Mouse (Mus musculus) mouse trophoblast stem cell (cell line): Measurements from ENCODE around the gene Rab34.
"Not testable (repeated sequence)": the region's sequence is repeated elsewhere in the genome, so short reads cannot be mapped to it uniquely, and the experiment has no call there.

Source experiments
- in situ Hi-C, 2 experiments: fragments of 300-500 bp; cut with MseI, MboI; formaldehyde crosslinking; loops; 2 replicates in 1 of 2; 3 replicates in 1 of 2; pipeline ENCODE4 v1.15.1; 2025

Gene Rab34

GRCm38 (mm10) chr11:78180081-78180761 is 8.0 kb upstream of the Rab34 start:
- in situ Hi-C loops: no loop called here

- in situ Hi-C loops: no loop called here
Measured at GRCm38 (mm10) chr11:78181830-78182357, 6.3 kb upstream of the Rab34 start.

- in situ Hi-C loops: no loop called here
Measured at GRCm38 (mm10) chr11:78182450-78182849, 5.8 kb upstream of the Rab34 start.

- in situ Hi-C loops: no loop called here
Measured at GRCm38 (mm10) chr11:78182961-78183844, 5.0 kb upstream of the Rab34 start, which contains the start of gene Rpl23a. Rpl23a (minus strand) TSS chr11:78183584.

- in situ Hi-C loops: no loop called here
Measured at GRCm38 (mm10) chr11:78183884-78184514, 4.2 kb upstream of the Rab34 start.

- in situ Hi-C loops: not testable (repeated sequence)
Measured at GRCm38 (mm10) chr11:78184702-78185101, 3.5 kb upstream of the Rab34 start.

GRCm38 (mm10) chr11:78189234-78190040 is 1.2 kb downstream of the Rab34 start:
- in situ Hi-C loops: no loop called here

- in situ Hi-C loops: no loop called here
Measured at GRCm38 (mm10) chr11:78190041-78190440, 1.8 kb downstream of the Rab34 start.

- in situ Hi-C loops: no loop called here
Measured at GRCm38 (mm10) chr11:78193113-78193512, 4.9 kb downstream of the Rab34 start, which contains the start of gene Proca1. Proca1 (plus strand) TSS chr11:78193392.

GRCm38 (mm10) chr11:78194411-78195100 is 6.3 kb downstream of the Rab34 start:
- in situ Hi-C loops: no loop called here

- in situ Hi-C loops: no loop called here
Measured at GRCm38 (mm10) chr11:78195101-78195863, 7.1 kb downstream of the Rab34 start.

- in situ Hi-C loops: no loop called here
Measured at GRCm38 (mm10) chr11:78202372-78202771, 14.1 kb downstream of the Rab34 start.

GRCm38 (mm10) chr11:78204287-78204686 is 16.1 kb downstream of the Rab34 start:
- in situ Hi-C loops: no loop called here

GRCm38 (mm10) chr11:78205361-78206206 is 17.4 kb downstream of the Rab34 start:
- in situ Hi-C loops: no loop called here

GRCm38 (mm10) chr11:78207190-78207589 is 19.0 kb downstream of the Rab34 start:
- in situ Hi-C loops: no loop called here

- in situ Hi-C loops: no loop called here
Measured at GRCm38 (mm10) chr11:78209886-78210285, 21.7 kb downstream of the Rab34 start.

- in situ Hi-C loops: no loop called here
Measured at GRCm38 (mm10) chr11:78210615-78211014, 22.4 kb downstream of the Rab34 start.

GRCm38 (mm10) chr11:78211513-78211912 is 23.3 kb downstream of the Rab34 start:
- in situ Hi-C loops: no loop called here
